Mouse (Mus musculus): ENCODE data around the gene Gm38394. TPM values are rescaled to one million over a fixed set of nuclear protein-coding genes. Genes with fewer than 3 reads are reported as not detected.

The Gm38394 gene
- 46.6 to 56.0 TPM (median 50.8 TPM) in 4 replicates for total RNA-seq (2023)

DNA sequence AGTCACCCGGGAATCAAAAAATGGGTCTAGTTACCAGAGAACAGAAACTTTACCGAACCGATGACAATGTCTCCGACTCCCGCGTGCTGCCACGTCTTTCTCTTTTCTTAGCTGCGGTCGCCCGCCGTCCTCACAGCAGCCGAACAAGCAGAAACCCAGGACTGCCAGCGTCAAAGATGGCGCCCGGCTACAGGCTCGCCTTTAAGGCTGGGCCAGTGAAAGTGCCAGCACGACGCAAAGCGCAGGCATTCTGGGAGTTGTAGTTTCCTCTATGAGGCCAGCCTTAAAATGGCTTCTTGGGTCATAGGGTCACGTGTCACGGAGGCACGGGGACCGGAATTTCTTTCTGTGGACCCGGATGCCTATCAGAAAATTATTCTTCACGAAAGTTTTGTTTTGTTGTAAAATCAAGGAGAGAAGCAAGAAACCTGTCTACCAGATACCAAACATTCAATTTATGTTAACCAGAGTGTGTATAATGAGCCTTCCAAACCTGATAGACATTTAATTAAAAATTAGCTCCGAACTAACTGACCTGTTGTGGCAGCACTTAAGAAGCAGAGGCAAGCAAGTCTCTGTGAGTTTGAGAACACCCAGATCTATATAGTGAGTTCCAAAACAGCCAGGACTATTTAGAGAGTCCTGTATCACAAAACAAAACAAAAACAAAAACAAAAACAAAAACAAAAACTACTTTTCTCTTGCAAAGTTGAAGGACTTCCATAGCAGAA is at the start of gene Gm38394:
Gene Gm38394, minus strand, starts transcription at position 116 of the 731 bp plus-strand sequence.

DNA sequence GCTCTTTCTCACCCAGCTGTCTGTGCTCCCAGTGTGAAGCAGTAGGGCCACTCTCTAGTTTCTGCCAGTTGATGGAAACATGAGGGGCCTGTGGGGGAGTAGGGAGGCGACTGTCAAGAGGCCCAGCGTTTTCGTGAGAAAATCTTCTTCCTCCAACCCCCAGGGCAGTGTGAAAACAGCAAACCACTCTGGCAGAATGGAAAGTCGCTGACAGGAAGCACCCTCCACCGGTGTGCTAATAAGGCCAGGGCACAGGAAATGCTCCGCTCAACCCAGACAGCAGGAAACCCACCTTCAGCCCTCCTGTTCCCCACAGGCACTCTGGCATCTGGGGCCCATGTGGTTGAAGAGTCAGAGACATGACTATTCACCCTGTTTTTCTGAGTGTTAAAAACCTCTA is 28.8 kb upstream of the Gm38394 start, which contains the start of gene Lax1:
Gene Lax1, minus strand, starts transcription at position 212 of the 400 bp plus-strand sequence.

DNA sequence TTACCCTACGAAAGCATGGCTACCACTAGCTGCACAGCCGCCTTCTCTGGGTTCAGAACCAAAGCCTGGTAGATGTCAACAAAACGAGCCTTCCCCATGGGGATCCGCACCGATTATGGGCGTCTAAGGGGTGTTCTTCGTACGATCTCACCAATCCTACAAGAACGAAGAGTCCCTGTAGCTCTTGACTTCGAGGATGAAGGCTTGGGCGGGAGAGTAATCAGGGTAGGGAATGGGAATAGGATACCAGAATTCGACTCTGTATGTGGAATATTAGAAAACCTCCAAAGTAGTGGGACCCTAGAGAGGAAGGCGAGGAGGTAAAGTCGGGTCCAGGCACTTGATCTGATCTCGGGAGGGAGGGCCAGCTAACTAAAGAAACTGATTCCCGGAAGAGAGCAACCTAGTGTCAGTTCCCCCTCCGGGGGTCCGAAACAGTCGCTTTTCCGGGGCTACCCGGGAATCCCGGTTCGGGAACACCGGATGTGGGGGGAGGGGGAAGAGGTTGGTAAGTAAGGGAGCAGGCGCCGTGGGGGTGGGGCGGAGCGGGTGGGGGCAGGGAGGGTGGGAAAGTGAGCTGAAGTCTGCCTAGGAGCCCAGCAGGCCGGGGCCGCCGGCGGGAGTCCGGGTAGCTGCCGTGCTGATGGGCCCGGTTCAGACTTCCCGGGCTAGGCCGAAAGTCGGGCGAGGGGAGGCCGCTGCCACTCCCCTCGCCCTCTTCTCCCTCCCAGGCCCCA is 484 bp downstream of the Gm38394 start, which contains the start of gene Zbed6:
Gene Zbed6, minus strand, starts transcription at position 420 of the 737 bp plus-strand sequence.

DNA sequence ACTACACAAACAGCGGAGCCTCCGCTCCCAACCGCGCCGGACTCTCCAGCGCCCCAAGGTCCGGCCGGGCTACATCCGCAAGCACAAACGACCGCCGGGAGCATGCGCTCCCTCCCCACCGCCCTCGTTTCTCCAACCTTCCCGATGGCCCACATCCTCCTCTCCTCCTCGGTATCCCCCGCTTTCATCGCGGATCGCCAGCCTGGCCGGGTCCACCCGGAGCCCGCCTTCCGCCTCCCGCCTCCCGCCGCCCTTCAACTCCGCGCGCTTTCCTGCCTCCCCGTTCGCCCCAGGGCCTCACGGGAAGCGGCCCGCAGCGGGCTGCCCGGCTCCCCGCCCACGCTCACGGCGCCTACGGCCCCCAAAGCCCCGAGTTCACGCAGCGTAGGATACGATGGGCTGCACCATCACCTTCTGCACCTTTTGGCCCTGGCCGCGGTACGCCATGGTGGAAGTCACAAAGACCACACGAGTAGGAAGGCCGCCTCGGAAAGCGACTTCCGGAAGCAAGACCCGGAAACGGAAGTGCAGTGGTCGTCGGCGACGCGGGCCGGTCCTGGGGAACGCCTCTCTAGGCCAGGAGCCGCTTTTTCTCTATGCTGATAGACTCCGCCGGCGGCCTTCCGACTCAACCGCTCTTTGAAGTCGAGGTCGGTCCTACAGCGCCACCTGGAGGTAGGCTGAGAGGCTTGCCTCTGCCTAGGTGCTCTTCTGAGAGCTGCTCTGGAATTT is 51.2 kb downstream of the Gm38394 start, which contains the start of gene Snrpe:
Gene Snrpe, minus strand, starts transcription at position 521 of the 732 bp plus-strand sequence.

Other genes with a start within 250 kb of the Gm38394 start
- 0.76 to 1.8 TPM (median 1.1 TPM) in 4 replicates for gene Sox13, start 236.9 kb downstream of the Gm38394 start, total RNA-seq (2023)
- 152 to 175 TPM (median 164 TPM) in 4 replicates for gene Snrpe, start 51.0 kb downstream of the Gm38394 start, total RNA-seq (2023)
- 25.6 to 39.8 TPM (median 33.4 TPM) in 4 replicates for gene Zbed6, start 433 bp downstream of the Gm38394 start, total RNA-seq (2023)
- 152 to 161 TPM (median 154 TPM) in 4 replicates for gene Lax1, start 28.8 kb upstream of the Gm38394 start, total RNA-seq (2023)
- gene Atp2b4, start 139.7 kb upstream of the Gm38394 start, total RNA-seq (2023), result 0.12 to 1.1 TPM (median 0.62 TPM) in 4 replicates
- gene Optc, start 246.7 kb upstream of the Gm38394 start, total RNA-seq (2023), result not detected in 4 replicates

Data from B cell, adult 62 days (primary cell).